Mouse (Mus musculus): ENCODE results near the gene Col4a2.

GRCm38 (mm10) chr8:11373643-11374325, 61.2 kb downstream of the Col4a2 start:
- TF ChIP-seq CTCF (IDR thresholded peaks at IDR 0.05; ENCODE audit: low read depth), result no peak
- no peak for TF ChIP-seq EP300 (optimal IDR thresholded peaks at IDR 0.05)
